Mouse (Mus musculus) lung, embryonic 14.5 days (tissue): Measurements from ENCODE around the gene Tatdn3. TPM values are rescaled to one million over a fixed set of nuclear protein-coding genes. Genes with fewer than 3 reads are reported as not detected.

Experiments
- ATAC-seq: fragments of 200-750 bp; cut with Nextera tagmentation; 2 replicates; pipeline ENCODE4 v1.8.0; 2017; ENCODE audit warnings: mild to moderate bottlenecking, moderate TSS enrichment, moderate library complexity; ENCODE audit not compliant: insufficient read depth
- DNase-seq: peaks from one replicate; pipeline ENCODE4 v3.0.0-alpha.2; 2015
- H3K27ac ChIP-seq: fragments of 300-500 bp; sonication (generic); 2 replicates; pipeline ENCODE4 v1.5.1; 2014; ENCODE audit warnings: low read depth, mild to moderate bottlenecking, moderate library complexity
- H3K27me3 ChIP-seq: fragments of 300-500 bp; sonication (generic); 2 replicates; pipeline ENCODE4 v1.6.1; 2014; ENCODE audit warnings: low read length, control low read depth; ENCODE audit not compliant: insufficient read depth
- H3K36me3 ChIP-seq: fragments of 300-500 bp; sonication (generic); 2 replicates; pipeline ENCODE4 v1.6.1; 2014; ENCODE audit warnings: control low read depth; ENCODE audit not compliant: insufficient read depth
- H3K4me1 ChIP-seq: fragments of 300-500 bp; sonication (generic); 2 replicates; pipeline ENCODE4 v1.6.1; 2014; ENCODE audit warnings: antibody characterized with exemption, control low read depth; ENCODE audit not compliant: insufficient read depth
- H3K4me2 ChIP-seq: fragments of 300-500 bp; sonication (generic); 2 replicates; pipeline ENCODE4 v1.6.1; 2014; ENCODE audit warnings: mild to moderate bottlenecking
- H3K4me3 ChIP-seq: fragments of 300-500 bp; sonication (generic); 2 replicates; pipeline ENCODE4 v1.5.1; 2014; ENCODE audit warnings: low read depth, low read length
- H3K9ac ChIP-seq: fragments of 300-500 bp; sonication (generic); 2 replicates; pipeline ENCODE4 v1.6.1; 2014
- H3K9me3 ChIP-seq: fragments of 300-500 bp; sonication (generic); 2 replicates; pipeline ENCODE4 v1.6.1; 2016; ENCODE audit warnings: low read depth, low read length, control low read depth
- CTCF ChIP-seq: IDR thresholded peaks from 2 replicates; pipeline ENCODE4 v1.5.1; 2016; ENCODE audit warnings: antibody characterized with exemption, low read depth
- WGBS: fragments of 180-500 bp; shearing (Covaris S2); extraction: QIAGEN DNeasy Blood & Tissue Kit; methylation state at CpG from one replicate; pipeline ENCODE4 v1.1.7; 2014; 5-methylcytosine and 5-hydroxymethylcytosine counted together
- polyA plus RNA-seq: library from polyadenylated mRNA; unstranded; fragments of >200 nt; fragmentation: Nextera tagmentation; extraction: Ambion mirVana; gene quantifications from 2 replicates; pipeline ENCODE4 v1.2.1, GENCODE M21; 2014

Tatdn3 gene
- polyA plus RNA-seq, 1 experiment from 2014 or later = 12.7 TPM

- Histone ChIP-seq H3K9ac (no peak overlapping the region), H3K4me2 (no peak overlapping the region), H3K9me3 (no peaks in the 10 kb centered on the region), H3K4me3 (no peak overlapping the region), H3K36me3 (peaks cover 84% of the 10 kb centered on the region), H3K27me3 (no peaks in the 10 kb centered on the region), H3K27ac (no peak overlapping the region), H3K4me1 (no peaks in the 10 kb centered on the region)
- DNase-seq = peak; percentile 85
- WGBS = 47% methylated on average over 10 of the region's 10 CpGs
- TF ChIP-seq CTCF = peak; percentile 77
- ATAC-seq = peak; percentile 44; the same call in 1 of the 2 replicates
These were observed 12.6 kb upstream of the Tatdn3 start for GRCm38 (mm10) chr1:191075199-191075883.

GRCm38 (mm10) chr1:191073486-191073885 lies 10.8 kb upstream of the Tatdn3 start:
- Histone ChIP-seq H3K27me3 (no peaks in the 10 kb centered on the region), H3K4me2 (no peak overlapping the region), H3K4me3 (no peak overlapping the region), H3K36me3 (peaks cover 84% of the 10 kb centered on the region), H3K27ac (no peak overlapping the region), H3K9ac (no peak overlapping the region), H3K4me1 (no peaks in the 10 kb centered on the region), H3K9me3 (no peaks in the 10 kb centered on the region)
- DNase-seq (no peak), ATAC-seq (no peak)
- 76% methylated on average over 4 of the region's 4 CpGs for WGBS
- no peak for TF ChIP-seq CTCF

- no peak overlapping the region for H3K4me3 ChIP-seq
- no peaks in the 10 kb centered on the region for H3K9me3 ChIP-seq
- 52% methylated on average over 6 of the region's 6 CpGs for WGBS
- ATAC-seq = no peak
- no peaks in the 10 kb centered on the region for H3K27me3 ChIP-seq
- H3K36me3 ChIP-seq = peaks cover 84% of the 10 kb centered on the region
- TF ChIP-seq CTCF = no peak
- no peak overlapping the region for H3K9ac ChIP-seq
- DNase-seq = peak; percentile 76
- H3K27ac ChIP-seq = 0 out of 2 replicates have a peak overlapping the region, but pooled peaks have one; percentile 9
- H3K4me2 ChIP-seq = no peak overlapping the region
- H3K4me1 ChIP-seq = no peaks in the 10 kb centered on the region
These were observed 10.3 kb upstream of the Tatdn3 start for GRCm38 (mm10) chr1:191073001-191073400.

- H3K9me3 ChIP-seq = no peaks in the 10 kb centered on the region
- H3K27ac ChIP-seq = peak overlapping the region; percentile 9; the same call in 1 of the 2 replicates
- ATAC-seq (no peak), DNase-seq (no peak)
- no peak overlapping the region for H3K9ac ChIP-seq
- peaks cover 84% of the 10 kb centered on the region for H3K36me3 ChIP-seq
- H3K4me3 ChIP-seq = no peak overlapping the region
- no peak for TF ChIP-seq CTCF
- no peaks in the 10 kb centered on the region for H3K27me3 ChIP-seq
- H3K4me2 ChIP-seq = no peak overlapping the region
- no peaks in the 10 kb centered on the region for H3K4me1 ChIP-seq
- 94% methylated on average over 16 of the region's 16 CpGs for WGBS
These were observed 9.7 kb upstream of the Tatdn3 start for GRCm38 (mm10) chr1:191072329-191072913.

- no peak for TF ChIP-seq CTCF
- no peaks in the 10 kb centered on the region for H3K4me1 ChIP-seq
- DNase-seq (no peak), ATAC-seq (no peak)
- H3K36me3 ChIP-seq = peaks cover 78% of the 10 kb centered on the region
- no peaks in the 10 kb centered on the region for H3K9me3 ChIP-seq
- no peak overlapping the region for H3K9ac ChIP-seq
- no peak overlapping the region for H3K4me2 ChIP-seq
- H3K4me3 ChIP-seq = no peak overlapping the region
- H3K27me3 ChIP-seq = no peaks in the 10 kb centered on the region
- 87% methylated on average over 6 of the region's 6 CpGs for WGBS
- no peak overlapping the region for H3K27ac ChIP-seq
These were observed 8.9 kb upstream of the Tatdn3 start for GRCm38 (mm10) chr1:191071613-191072012.

GRCm38 (mm10) chr1:191070259-191070658 lies 7.5 kb upstream of the Tatdn3 start:
- no peaks in the 10 kb centered on the region for H3K4me1 ChIP-seq
- H3K27me3 ChIP-seq = no peaks in the 10 kb centered on the region
- WGBS = 84% methylated on average over 4 of the region's 4 CpGs
- no peak overlapping the region for H3K4me2 ChIP-seq
- no peak overlapping the region for H3K4me3 ChIP-seq
- ATAC-seq (no peak), DNase-seq (no peak)
- no peak for TF ChIP-seq CTCF
- no peak overlapping the region for H3K27ac ChIP-seq
- H3K9ac ChIP-seq = no peak overlapping the region
- H3K36me3 ChIP-seq = peaks cover 86% of the 10 kb centered on the region
- H3K9me3 ChIP-seq = no peaks in the 10 kb centered on the region

GRCm38 (mm10) chr1:191068377-191068776 lies 5.6 kb upstream of the Tatdn3 start:
- WGBS = 86% methylated on average over 5 of the region's 5 CpGs
- TF ChIP-seq CTCF = peak; percentile 33

More at GRCm38 (mm10) chr1:191068377-191068776, 5.6 kb upstream of the Tatdn3 start:
- peak; percentile 53 for DNase-seq
- no peaks in the 10 kb centered on the region for H3K9me3 ChIP-seq
- H3K4me3 ChIP-seq = no peak overlapping the region
- H3K9ac ChIP-seq = no peak overlapping the region
- peaks cover 73% of the 10 kb centered on the region for H3K36me3 ChIP-seq
- H3K27me3 ChIP-seq = no peaks in the 10 kb centered on the region
- no peak for ATAC-seq
- peaks cover 4% of the 10 kb centered on the region; the same call in 1 of the 2 replicates for H3K4me1 ChIP-seq
- no peak overlapping the region for H3K4me2 ChIP-seq
- no peak overlapping the region for H3K27ac ChIP-seq
